Mouse (Mus musculus) A20 (cell line): Measurements from ENCODE around the gene Efcab10.
A peak's percentile ranks its signal among the peaks of the same experiment; 100 is the strongest.

ENCODE experiments used
- DNase-seq: peaks from one replicate; pipeline ENCODE4 v3.0.0-alpha.2; 2011; ENCODE audit warnings: low read depth, low spot score

Efcab10 gene

DNA sequence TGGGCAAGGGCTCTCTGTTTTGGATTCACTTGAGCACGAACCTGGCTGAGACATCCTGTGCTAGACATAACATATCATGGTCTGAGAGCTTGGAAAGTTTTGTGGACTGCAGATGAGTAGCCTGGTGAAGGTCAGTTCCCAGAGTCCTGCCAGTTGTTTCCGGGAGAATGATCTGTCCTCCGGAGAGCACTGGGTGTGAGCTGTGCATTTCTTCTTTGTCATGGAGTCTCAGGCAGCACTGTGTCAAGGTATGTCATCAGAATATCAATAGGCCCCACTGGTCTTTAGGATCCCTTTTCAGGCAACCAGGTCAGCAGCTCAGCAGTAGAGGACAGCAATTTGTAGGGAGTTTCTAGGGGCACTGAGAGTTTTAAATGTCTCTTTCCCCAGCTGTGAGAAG lies 32.6 kb downstream of the Efcab10 start:
- DNase-seq: no peak

DNA sequence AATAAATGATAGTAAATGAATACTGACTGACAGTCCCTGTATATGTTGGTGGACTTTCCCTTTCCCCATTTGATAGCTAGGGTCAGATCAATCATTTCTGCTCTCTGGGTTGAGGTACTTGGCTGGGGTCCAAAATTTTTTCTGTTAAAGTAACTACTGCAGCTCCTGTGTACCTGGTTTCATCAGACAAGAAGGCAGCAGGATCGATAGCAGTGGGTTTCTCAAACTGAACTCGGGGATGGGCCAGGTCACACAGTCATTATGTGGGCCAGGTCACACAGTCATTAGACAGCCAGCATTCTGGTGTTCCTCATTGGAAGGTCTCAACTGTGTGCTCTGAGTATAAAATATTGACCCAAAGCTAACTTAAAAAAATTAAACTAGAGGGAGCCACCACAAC lies 33.1 kb downstream of the Efcab10 start:
- DNase-seq: no peak

DNA sequence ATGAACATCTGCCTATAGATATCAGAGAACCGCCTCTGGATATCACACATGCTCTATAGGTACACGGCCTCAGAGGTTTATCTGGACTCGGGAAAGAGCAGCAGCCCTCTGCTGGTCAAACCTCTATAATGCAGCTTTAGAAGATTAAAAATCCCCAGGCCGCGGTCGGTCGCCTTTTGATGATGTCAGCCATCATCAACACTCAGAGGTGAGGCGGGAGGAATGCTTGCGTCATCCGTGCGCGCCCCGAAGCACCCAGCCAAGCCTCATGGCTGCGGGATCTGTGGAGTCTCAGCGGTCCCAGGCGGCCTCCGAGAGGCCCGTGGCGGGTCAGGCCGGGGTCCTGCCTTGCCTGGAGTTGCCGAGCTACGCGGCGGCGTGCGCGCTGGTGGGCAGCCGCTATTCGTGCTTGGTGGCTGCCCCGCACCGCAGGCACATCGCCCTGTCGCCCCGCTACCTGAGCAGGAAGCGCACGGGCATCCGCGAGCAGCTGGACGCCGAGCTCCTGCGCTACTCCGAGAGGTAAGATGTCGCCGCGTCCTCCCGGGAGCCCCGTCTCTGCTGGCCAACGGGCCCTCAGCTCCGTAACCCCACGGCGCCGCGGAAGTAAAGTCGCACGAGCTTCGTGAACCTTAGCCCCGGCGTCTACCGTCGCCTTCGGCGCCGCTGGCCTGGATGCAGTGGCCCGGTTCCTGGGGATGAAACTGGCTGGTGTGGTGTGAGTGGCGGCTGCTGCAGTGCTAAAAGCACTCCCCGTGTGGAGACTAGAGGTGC lies 34.9 kb downstream of the Efcab10 start, which contains the start of gene Twistnb:
Twistnb (plus strand) TSS at position 249 of the 774 bp plus-strand sequence.
- DNase-seq: peak; percentile 98

DNA sequence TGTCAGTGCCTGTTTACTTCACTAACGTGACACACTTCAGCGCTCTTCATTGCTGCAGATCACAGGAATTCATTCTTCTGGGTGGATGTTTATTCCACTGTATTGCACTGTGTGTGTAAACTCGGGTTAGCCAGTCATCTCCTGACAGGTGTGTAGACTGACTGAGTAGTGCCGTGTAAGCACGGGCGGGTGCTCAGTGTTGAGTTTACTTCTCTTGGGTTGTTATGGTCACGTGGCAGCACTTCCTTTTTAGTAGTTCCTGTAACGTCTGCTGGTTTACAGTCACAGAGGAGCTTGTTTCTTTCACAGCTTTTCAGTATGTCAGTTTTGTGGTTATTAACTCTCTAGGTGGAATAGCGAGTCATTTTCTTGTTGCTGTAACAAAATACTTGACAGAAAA lies 39.2 kb downstream of the Efcab10 start:
- peak; percentile 80 for DNase-seq

DNA sequence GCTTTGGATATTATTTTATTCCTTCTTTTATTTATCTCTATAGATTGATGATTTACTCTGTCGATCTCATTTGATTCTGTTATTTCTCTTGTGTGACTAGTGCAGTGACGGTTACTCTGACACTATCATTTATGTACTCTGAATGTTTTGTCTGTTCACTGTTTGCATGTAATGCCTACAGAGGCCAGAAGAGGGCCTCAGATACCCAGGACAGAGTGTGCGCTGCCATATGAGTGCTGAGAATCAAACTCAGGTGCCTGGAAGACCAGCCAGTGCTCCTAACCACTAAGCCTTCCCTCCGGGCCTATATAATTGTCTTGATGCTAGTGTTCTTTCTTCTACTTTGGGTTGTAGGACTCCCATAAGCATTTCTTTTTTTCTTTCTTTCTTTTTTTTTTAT lies 40.1 kb downstream of the Efcab10 start:
- peak; percentile 36 for DNase-seq
